Mouse (Mus musculus) cerebellum, adult (tissue): ENCODE measurements at regions not wholly inside any gene's neighbourhood (a gene's known extent, or its start where the extent isn't known, plus 50 kb on each side); places are given as distances from the start of the nearest gene placed in this dataset.
"Not testable (repeated sequence)": the region's sequence is repeated elsewhere in the genome, so short reads cannot be mapped to it uniquely, and the experiment has no call there.

Source experiments
- ATAC-seq: cut with Nextera tagmentation; 2 replicates; pipeline ENCODE4 v1.9.2; 2017; ENCODE audit warnings: mild to moderate bottlenecking, moderate library complexity, mixed read lengths; ENCODE audit not compliant: insufficient number of reproducible peaks, low FRiP score, low TSS enrichment

DNA sequence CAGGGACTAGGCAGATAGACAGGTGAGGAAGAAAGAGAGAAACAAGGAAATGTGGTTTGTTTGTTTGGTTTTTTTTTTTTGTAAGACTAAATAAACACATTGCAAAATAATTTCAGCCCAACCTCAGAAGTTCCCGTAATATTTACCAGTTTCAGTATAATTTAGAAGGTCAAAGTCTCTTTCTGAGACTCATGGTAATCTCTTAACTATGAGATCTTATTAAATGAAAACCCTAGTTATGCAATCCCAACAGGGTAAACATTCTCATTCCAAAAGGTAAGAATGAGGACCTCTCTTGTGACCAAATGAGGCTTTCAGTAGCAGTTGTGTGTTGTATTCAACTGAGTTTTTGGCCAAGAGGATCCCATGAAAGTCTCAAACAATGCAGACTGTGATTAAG, 524.7 kb upstream of the Kif18a start:
- ATAC-seq: no peak

DNA sequence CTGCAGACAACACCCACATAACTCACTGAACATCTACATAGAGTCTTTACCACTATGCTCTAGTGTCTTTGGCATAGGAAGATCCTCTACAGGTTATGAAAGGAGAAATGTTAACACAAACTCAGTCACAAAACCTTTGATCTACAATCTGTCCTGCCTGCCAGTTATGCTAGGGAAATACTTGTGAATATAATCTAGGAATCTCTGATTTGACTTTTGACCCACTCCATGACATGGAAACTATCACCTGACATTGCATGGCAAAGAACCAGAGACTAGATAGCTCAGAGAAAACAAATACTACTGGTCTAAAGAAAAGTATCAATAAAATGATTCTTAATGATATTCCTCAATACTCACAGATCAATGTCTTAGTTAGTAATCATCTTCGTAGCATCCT, 524.3 kb upstream of the Kif18a start:
- no peak for ATAC-seq

DNA sequence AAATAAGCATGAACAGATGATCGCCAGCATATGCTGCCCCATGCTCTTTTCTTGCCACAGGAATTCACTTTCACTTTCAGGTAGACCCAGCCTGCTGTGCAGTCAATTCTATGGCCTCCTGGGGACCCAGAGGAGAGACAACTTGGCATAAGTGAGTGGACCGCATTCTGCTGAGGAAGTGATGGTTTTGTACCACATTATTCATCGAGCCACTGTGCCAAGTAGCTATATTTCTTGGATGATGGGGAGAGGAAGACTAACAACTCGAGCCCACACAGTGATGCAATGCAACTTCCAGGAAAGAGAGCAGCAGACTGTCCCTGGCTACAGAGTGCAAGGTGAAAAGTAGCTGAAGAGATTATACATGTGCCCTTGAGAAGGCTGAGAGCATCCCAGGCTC, 515.8 kb upstream of the Kif18a start:
- peak; percentile 77 for ATAC-seq

DNA sequence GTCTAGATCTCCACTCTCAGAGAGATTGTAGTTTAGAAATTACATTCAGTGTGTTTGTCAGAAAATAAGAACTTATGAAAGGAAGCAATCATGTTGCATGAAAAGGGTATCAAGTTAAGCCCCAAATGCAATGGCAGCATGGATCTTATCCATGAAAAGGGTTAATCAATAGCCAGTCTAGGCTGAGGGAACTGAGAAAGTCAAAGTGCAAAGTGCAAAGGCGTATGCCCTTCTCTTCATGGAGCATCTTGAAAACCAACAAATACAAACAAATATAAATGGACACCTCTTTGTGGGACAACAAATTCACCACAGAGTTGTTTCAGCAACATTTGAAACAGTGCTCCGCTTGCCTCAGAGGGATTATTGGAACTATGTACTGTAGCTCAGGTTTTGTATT, 514.1 kb upstream of the Kif18a start:
- ATAC-seq: no peak

DNA sequence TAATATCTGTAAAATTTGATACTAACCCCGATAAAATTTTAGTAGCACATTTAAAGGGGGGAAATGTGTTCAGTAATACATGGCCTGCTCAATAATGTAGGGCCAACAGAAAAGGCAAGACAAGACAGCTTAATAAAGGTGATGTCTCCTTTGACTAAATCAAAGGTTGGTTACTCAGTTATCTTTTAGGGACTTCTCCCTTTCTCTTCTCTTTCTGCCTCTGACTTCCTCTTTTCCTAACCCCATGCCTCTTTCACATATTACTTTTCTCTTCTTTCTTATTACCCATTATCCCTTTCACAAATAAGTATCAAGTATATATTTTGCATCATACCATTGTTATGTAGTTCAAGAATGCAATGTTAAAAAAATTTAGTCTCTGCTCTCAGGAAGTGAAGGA, 510.2 kb upstream of the Kif18a start:
- no peak for ATAC-seq

DNA sequence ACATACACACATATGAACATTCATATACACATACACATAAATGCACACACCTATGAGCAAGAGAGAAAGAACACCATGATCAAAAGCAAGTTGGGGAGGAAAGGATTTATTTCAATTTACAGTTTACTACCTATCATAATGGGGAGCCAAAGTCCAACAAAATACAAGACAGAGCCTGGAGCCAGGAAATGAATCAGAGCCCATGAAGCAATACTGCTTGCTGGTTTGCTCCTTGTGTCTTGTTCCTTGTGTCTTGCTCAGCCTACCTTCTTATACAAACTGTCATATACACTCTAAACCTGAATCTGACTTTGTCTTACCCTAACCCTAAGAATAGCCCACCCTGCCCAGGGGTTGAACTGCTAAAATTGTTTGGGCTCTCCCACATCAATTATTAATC, 497.1 kb upstream of the Kif18a start:
- ATAC-seq: no peak

DNA sequence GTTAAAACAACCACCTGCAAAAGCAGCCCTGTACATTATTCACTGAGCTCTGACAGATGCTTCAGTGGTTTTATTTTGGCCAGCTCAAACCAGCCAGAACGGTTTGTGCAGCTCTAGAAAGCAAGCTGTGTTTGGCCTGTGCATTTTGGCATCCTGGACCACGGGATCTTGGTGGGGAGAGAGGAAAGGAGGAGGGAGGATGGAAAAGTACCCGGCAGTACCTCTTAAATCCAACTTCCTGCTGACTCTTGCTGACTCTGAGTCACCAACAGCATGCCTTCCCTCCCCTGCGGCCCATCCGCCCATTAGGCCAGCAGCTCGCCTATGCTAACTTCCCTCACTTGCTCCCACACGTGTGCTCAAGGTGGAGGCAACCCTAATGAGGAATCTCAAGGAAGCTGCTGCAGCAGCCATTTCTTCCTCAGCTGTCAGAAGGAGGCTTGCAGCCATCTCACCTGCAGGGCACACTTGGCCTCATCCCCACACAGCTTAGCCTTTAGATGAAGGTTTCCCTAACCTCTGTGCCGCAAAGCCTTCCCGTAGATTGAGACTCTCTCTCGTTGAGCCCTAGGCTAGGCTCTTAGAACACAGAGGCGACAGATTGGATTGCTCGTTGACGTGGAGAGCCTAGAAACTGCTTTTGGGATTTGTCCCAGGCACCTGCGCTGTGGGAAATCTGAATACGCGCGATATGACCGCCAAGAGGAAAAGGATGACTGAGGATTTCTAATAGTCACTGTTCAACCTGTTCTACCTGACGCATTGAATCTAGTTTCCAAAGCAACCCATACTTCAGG, 495.2 kb upstream of the Kif18a start:
- ATAC-seq: peak; percentile 90

DNA sequence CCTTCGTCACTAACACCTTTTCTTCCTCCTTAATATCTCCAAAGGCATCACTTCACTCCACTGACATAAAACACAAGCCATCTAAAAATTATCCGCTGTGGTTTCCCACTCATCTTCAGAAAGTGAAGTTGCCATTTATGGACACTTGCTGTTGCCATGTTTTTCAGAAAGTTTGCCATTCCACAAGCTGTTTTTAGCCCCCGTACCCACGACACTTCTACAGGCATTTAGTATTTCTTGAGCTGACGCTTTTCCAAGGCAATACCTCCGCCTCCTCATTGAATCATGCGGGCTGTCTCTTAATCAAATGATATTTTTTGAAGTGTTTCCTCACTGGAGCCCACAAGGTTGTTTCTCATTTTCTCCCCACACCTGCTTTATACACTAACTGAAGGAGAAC, 491.4 kb upstream of the Kif18a start:
- no peak for ATAC-seq

DNA sequence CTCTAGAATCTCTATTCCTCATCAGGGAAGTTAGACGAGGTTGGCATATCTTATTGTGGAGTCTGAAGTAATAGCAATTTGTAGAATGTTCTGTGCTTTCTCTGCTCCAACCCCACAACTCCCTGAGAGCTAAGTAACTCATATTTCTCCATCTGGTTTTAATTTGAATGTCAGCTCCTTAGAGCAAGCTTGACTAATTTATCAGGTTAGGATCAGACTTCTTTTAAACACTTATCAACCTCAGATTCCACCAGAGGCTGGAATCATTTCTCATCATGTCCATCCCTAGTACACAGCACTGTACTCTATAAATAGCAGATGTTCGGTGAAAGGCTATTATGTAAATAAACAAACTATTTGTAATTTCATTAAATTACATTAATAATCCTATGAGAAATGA, 485.4 kb upstream of the Kif18a start:
- no peak for ATAC-seq

DNA sequence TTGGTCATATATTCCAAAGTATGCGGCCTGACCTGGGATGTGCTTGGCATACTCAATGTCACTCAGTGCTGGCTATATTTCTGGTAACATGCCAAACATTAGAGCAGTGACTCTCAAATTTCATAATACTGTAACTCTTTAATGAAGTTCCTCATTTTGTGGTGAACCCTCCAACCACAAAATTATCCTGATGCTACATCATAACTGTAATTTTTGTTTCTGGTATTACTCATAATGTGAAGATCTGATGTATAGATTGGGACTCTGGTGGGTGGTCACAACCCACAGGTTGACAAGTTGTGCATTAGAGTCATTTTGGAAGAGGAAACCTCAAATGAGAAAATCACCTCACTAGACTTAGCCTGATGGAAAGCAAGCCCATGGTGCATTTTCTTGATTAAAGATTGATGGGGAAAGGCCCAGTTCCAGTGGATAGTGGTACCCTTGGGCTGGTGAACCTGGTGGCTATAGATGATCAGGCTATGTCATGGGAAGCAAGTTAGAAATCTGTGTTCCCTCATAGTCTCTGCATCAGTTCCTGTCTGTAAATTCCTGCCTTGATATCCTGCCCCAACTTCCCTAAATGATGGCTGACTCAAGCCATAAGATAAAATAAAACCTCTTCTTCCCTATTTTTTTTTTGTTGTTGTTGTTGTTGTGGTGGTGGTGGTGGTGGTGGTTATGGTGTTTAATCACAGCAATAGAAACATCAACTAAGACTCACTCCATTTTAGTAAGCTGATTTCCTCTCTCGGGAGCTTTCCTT, 483.5 kb upstream of the Kif18a start:
- no peak for ATAC-seq

DNA sequence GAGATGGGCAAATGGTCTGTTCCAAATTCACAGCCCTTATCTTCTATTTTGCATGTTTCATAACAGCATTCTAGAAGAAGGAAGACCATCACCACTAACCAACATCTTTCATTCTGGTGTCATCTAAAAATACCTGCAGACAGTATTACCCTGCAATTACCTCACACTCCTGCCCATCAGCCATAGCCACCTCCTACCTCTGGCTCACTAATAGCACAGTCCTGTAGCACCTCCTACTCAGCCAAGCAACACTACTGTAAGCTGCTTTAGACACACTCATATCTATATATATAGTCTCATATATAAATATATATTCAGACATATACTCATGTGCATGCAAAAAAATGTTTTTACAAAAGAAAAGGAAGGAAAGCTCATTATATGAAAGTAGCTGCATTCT, 468.2 kb upstream of the Kif18a start:
- no peak for ATAC-seq

DNA sequence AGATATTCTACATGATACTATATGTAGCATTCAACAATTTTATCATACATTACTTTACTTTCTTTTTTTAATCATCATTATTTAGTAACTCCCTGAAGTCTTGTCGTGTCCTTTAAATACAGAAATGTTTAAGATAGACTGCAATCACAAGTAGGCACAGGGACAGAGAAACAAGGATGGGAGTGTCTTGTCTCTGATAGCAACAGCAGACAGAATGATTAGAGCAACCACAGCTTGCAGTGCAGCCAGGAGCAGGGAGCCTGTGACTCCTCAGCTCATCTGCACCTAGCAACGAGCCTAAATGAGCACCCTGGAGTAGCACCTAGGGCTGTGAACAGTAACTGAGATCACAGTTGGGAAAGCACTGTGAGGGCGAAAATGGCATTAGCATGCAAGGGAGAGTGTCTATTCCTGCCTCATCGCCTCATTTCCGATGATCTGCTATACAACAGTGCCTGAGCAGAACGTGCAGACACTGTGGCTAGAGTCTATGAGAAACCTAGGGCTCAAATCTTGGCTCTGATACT, 467.4 kb upstream of the Kif18a start:
- no peak for ATAC-seq

DNA sequence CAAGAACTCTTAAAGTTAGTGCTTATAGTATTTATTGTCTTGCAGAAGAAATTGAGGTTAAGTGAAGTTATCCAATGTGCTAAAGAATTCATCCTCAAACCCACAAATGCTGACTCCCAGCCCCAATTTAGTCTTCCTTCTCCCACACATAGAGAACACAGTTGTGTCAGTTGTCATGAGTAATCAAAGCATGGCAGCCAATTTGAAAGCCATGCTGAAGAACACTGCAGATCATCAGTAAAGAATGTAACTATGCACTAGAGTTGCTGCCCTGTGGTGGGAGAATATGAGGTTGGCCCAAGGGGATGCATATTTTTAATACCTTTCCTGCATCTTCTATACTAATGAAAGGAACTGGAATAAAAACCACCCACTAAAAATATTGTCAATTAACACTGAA, 464.0 kb upstream of the Kif18a start:
- ATAC-seq: no peak

DNA sequence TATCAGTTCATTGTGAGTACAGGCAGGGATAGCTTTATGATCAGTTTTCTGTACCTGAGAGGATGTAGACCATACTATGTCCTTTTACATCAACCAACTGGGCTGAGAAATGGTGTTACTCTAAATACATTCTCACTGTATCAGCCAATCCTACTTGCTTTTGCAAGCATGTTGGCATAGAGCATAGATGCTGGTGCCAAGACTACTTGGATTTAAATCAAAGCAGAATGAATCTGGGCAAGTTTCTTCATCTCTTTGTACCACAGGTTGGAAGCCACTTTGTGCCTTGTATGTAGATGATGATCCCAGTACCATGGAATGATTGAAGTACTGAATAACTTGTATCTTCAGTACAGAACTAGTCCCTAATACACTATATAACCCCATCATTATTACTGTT, 456.5 kb upstream of the Kif18a start:
- no peak for ATAC-seq

DNA sequence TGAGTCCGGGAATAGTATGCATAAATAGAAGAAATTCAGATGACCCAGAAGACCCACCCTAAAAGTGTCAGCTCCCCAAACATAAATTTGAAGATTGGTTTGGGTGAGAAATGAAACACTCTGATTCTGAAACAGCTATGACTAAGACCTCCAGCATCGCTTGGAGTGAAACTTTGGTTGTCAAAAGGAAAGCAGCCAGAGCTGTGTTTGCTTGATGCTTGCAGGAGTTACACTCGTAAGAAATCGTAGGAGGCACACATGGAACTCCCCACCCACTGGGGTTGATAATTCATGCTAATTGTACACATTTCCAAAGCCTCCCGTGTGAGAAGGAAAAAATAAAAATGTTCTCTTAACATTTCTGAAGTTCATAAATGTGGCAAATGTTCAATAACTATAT, 454.6 kb upstream of the Kif18a start:
- no peak for ATAC-seq

DNA sequence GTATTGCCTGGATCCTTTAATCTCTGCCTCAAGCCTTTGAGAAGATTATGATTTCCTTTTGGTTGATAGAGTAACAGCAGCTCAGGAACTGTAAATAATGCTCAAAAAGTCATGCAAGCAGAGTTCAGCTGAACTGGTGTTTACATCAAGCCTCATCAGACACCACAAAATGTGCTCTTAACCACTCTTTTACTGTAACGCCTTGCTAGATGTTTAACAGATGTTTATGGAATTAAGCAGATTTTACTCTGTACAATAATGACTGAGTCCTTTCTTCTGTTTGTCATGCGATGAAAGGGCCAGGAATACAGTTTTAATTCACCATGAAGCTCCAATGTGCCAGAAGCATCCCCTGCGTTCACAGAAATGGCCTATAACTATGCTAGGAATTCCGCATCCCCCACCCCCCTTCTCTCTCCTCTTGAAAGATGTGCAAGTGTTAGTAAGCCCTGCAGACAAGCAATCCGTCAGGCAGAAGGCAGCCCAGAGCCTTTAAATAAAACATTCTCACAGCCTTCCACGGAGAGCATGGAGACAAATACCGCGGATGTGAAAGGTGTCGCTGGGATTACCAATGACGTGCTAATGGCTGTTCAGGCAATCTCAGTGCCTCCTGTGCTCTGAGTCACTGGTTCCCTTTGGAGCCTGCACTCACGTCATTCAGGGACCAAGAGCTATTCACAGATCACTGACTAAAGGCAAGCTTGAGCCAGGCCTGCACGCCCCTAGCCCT, 453.3 kb upstream of the Kif18a start:
- no peak; the same call in 1 of the 2 replicates for ATAC-seq

DNA sequence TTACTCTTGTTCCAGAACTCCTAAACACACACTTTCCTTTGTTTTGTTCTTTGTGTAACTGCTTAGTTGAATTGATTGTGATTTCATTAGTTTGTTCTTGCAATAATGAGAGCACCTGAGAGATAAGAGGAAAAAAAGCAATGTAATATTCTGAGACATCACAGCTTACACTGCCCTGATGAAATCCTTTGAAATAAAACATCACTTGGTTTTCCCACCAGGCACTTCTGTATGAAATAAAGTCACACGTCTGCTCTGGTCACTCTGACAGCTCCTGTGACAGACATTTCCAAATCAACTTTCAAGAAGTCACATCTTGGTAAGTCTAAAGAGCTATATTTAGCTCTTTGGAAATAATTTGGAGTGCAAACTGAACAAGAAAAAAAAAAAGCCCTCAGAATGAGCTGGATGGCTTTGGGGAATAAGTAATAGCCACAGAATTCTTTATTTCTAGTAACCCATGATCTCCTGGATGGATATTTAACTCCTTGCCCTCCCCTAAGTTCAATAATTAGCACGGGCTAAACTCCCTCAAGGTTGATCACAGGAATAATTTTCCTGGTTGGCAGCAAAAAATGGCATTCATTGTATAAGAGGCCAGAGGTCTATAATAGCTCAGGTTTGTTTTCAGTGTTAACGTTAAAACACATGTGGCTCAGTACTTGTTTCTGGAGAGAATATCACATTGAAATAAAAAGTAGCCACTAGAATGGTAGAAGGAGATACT, 452.4 kb upstream of the Kif18a start:
- ATAC-seq: no peak

DNA sequence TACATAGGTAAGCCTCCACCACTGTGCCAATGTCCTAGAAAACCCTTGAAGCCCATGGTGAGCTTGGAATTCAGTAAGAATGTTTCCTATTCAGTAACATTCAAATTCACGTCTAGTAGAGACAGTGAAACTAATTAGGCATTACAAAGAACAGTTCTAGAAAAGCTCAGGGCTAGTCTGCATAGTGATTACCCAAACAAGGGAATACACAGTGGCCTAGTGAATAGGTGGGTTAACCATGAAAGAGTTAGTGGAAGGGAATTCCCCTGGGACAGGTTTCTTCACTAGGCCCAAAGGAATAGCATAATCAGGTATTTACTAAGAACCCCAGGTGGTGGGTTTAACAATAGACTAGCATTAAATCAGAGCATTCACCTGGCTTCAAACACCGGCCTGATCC, 436.7 kb upstream of the Kif18a start:
- ATAC-seq: not testable (repeated sequence)

DNA sequence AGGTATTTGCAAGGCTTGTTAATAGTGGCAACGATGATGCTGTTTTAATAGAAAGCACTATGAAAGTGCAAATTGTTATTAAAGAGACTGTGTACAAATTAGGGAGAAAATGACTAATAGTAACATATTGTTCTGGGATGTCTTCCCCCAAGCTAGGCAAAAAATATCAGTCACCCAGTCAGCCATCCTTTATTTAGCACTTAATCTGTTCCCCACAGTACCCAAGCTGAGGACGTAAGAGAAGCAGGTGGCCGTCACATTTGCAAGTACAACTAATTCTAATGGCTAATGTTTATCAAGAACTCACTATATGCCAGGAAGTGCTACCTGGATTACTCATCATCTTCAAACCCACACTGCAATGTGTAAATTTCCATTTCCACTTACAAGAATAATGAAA, 432.5 kb upstream of the Kif18a start:
- no peak for ATAC-seq

DNA sequence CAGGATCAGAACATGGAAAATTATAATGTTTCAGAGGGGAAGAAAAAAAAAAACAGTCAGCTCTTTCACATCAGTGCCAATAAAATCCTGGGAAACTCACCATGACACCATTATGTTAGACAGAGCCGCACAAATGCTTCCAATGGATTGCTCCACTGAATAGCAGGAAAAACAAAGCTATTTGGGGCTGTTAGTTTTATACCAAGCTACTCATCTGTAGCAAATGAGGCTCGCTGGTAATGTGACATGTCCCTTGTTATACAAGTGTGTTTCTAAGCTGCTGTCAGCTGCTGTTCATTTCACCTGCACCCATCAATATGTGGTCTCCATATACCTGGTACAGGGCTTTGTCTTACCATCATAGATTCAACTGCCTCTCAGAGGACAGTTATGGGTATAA, 426.1 kb upstream of the Kif18a start:
- ATAC-seq: no peak
